Mouse (Mus musculus): ENCODE measurements around the gene Mecr. TPM values are rescaled to one million over a fixed set of nuclear protein-coding genes. Genes with fewer than 3 reads are reported as not detected.
"Not testable (repeated sequence)": the region's sequence is repeated elsewhere in the genome, so short reads cannot be mapped to it uniquely, and the experiment has no call there.

Mecr gene
- polyA plus RNA-seq (2015; fragmentation: Nextera tagmentation; extraction: Ambion mirVana): 44.6 and 48.3 TPM in 2 replicates

GRCm38 (mm10) chr4:131843290-131843743, at the start of gene Mecr:
Mecr (plus strand) TSS chr4:131843470.
- peaks cover 21% of the 10 kb centered on the region for H3K27me3 ChIP-seq
- peaks cover 20% of the 10 kb centered on the region for H3K4me1 ChIP-seq
- peak within 1 kb of the TSS; percentile 85 for H3K9ac ChIP-seq
- WGBS: under 1% methylated on average over 37 of the region's 37 CpGs
- no peak within 1 kb of the TSS for H3K27ac ChIP-seq
- peak within 1 kb of the TSS; percentile 81 for H3K4me2 ChIP-seq
- H3K4me3 ChIP-seq: peak within 1 kb of the TSS; percentile 90
- peak; percentile 70; the same call in 1 of the 2 replicates for ATAC-seq (ENCODE audit: insufficient number of reproducible peaks, low FRiP score, low TSS enrichment, low read depth)
- no peaks in the 10 kb centered on the region for H3K36me3 ChIP-seq
- H3K9me3 ChIP-seq: no peaks in the 10 kb centered on the region

GRCm38 (mm10) chr4:131796312-131797080, 46.8 kb upstream of the Mecr start:
- ATAC-seq (ENCODE audit: insufficient number of reproducible peaks, low FRiP score, low TSS enrichment, low read depth): no peak
- H3K27ac ChIP-seq: no peak overlapping the region
- no peak overlapping the region for H3K4me2 ChIP-seq
- H3K4me1 ChIP-seq: no peaks in the 10 kb centered on the region
- no peaks in the 10 kb centered on the region for H3K9me3 ChIP-seq
- 67% methylated on average over 14 of the region's 14 CpGs for WGBS
- no peaks in the 10 kb centered on the region for H3K27me3 ChIP-seq
- H3K36me3 ChIP-seq: no peaks in the 10 kb centered on the region
- H3K4me3 ChIP-seq: no peak overlapping the region
- no peak overlapping the region for H3K9ac ChIP-seq

DNA sequence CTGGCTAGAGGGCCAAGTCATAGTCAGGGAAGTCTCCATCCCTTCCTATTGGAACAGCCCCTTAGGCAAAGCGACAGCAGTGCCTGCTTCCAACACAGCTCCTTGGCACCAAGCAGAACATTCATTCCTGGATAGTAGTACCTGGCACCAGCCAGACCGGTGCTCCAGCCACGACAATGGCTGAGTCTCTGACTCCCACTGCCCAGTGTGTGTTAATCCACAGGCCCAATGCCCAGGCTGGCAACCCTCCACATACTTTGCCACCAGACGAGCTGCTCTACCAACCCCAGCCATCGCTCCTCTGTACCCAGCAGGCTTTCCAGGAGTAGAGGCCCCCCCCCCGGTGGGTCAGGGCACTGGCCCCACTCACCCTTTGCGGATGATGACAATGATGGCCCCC, 45.8 kb upstream of the Mecr start:
- Histone ChIP-seq H3K9ac (no peak overlapping the region), H3K9me3 (no peaks in the 10 kb centered on the region), H3K4me2 (no peak overlapping the region), H3K4me3 (no peak overlapping the region), H3K27ac (no peak overlapping the region), H3K36me3 (no peaks in the 10 kb centered on the region; the same call in 1 of the 2 replicates), H3K4me1 (no peaks in the 10 kb centered on the region), H3K27me3 (no peaks in the 10 kb centered on the region)
- ATAC-seq (ENCODE audit: insufficient number of reproducible peaks, low FRiP score, low TSS enrichment, low read depth): no peak
- WGBS: 79% methylated on average over 7 of the region's 7 CpGs

GRCm38 (mm10) chr4:131797920-131798319, 45.4 kb upstream of the Mecr start:
- Histone ChIP-seq H3K27me3 (no peaks in the 10 kb centered on the region), H3K9me3 (no peaks in the 10 kb centered on the region), H3K4me1 (no peaks in the 10 kb centered on the region), H3K4me2 (no peak overlapping the region), H3K9ac (no peak overlapping the region), H3K36me3 (no peaks in the 10 kb centered on the region; the same call in 1 of the 2 replicates), H3K4me3 (no peak overlapping the region), H3K27ac (no peak overlapping the region)
- no peak for ATAC-seq (ENCODE audit: insufficient number of reproducible peaks, low FRiP score, low TSS enrichment, low read depth)
- WGBS: 71% methylated on average over 12 of the region's 12 CpGs

DNA sequence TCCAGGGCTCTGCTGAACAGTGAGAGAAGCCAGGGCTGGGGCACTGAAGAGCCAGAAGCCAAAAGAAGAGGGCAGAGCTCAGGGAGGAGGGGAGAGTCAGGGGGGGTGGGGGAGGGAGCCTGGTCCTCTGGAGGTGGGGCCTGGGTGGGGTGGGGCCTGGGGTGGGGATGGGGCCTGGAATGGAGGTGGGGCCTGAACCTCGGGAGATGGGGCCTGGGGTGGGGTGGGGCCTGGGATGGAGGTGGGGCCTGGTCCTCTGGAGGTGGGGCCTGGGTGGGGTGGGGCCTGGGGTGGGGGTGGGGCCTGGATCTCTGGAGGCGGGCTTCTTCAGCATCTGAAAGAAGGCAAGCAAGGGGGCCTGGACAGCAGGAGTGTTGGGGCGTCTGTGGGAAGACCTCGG, 44.3 kb upstream of the Mecr start:
- Histone ChIP-seq H3K36me3 (no peaks in the 10 kb centered on the region; the same call in 1 of the 2 replicates), H3K9me3 (no peaks in the 10 kb centered on the region), H3K9ac (no peak overlapping the region), H3K4me3 (no peak overlapping the region), H3K4me1 (0 out of 2 replicates have a peak, but pooled peaks cover 2% of the 10 kb centered on the region), H3K4me2 (no peak overlapping the region), H3K27me3 (no peaks in the 10 kb centered on the region), H3K27ac (no peak overlapping the region)
- ATAC-seq (ENCODE audit: insufficient number of reproducible peaks, low FRiP score, low TSS enrichment, low read depth): no peak
- WGBS: 60% methylated on average over 3 of the region's 4 CpGs

DNA sequence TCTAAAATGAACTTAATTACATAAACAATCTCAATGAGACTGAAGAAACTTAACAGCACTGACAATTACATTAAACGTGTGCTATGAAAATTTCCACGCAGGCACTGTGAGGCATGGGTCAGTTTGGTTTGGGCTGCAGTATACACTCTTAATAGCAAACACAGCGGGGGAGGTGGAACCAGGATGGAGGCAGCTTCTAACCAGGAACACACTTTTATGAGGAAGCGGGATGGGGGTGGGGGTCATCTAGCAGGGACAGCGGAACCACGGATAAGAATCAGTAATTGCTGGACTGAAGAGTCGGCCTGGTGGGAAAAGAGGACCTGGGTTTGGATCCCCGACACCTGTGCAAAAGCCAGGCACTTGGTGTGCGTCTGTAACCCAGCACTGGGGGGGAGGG, 39.4 kb upstream of the Mecr start:
- H3K9me3 ChIP-seq: no peaks in the 10 kb centered on the region
- WGBS: 42% methylated on average over 9 of the region's 9 CpGs

GRCm38 (mm10) chr4:131804732-131805131, 38.5 kb upstream of the Mecr start:
- H3K4me2 ChIP-seq, H3K4me3 ChIP-seq, H3K9me3 ChIP-seq, H3K27me3 ChIP-seq, H3K4me1 ChIP-seq, H3K9ac ChIP-seq, H3K36me3 ChIP-seq, H3K27ac ChIP-seq: not testable (repeated sequence)
- 91% methylated on average over 5 of the region's 6 CpGs for WGBS
- peak; percentile 65 for ATAC-seq (ENCODE audit: insufficient number of reproducible peaks, low FRiP score, low TSS enrichment, low read depth)

More for the DNA sequence above, 39.4 kb upstream of the Mecr start:
- no peak for ATAC-seq (ENCODE audit: insufficient number of reproducible peaks, low FRiP score, low TSS enrichment, low read depth)
- Histone ChIP-seq H3K4me1 (0 out of 2 replicates have a peak, but pooled peaks cover 4% of the 10 kb centered on the region), H3K27ac (no peak overlapping the region), H3K36me3 (no peaks in the 10 kb centered on the region; the same call in 1 of the 2 replicates), H3K27me3 (no peaks in the 10 kb centered on the region), H3K4me3 (no peak overlapping the region), H3K9ac (no peak overlapping the region), H3K4me2 (no peak overlapping the region)

GRCm38 (mm10) chr4:131805255-131805654, 38.0 kb upstream of the Mecr start:
- H3K27ac ChIP-seq: no peak overlapping the region
- H3K4me3 ChIP-seq: no peak overlapping the region
- H3K4me2 ChIP-seq: no peak overlapping the region
- no peaks in the 10 kb centered on the region for H3K9me3 ChIP-seq
- 0 out of 2 replicates have a peak, but pooled peaks cover 4% of the 10 kb centered on the region for H3K4me1 ChIP-seq
- H3K9ac ChIP-seq: no peak overlapping the region
- no peaks in the 10 kb centered on the region; the same call in 1 of the 2 replicates for H3K36me3 ChIP-seq
- no peak for ATAC-seq (ENCODE audit: insufficient number of reproducible peaks, low FRiP score, low TSS enrichment, low read depth)
- H3K27me3 ChIP-seq: no peaks in the 10 kb centered on the region
- WGBS: 70% methylated on average over 3 of the region's 3 CpGs

- WGBS: 68% methylated on average over 11 of the region's 11 CpGs
- Histone ChIP-seq H3K27ac (no peak overlapping the region), H3K4me3 (no peak overlapping the region), H3K4me1 (no peaks in the 10 kb centered on the region), H3K9me3 (no peaks in the 10 kb centered on the region), H3K9ac (no peak overlapping the region), H3K36me3 (no peaks in the 10 kb centered on the region), H3K27me3 (no peaks in the 10 kb centered on the region), H3K4me2 (no peak overlapping the region)
- ATAC-seq (ENCODE audit: insufficient number of reproducible peaks, low FRiP score, low TSS enrichment, low read depth): no peak
Observed at GRCm38 (mm10) chr4:131812458-131812857, 30.8 kb upstream of the Mecr start.

DNA sequence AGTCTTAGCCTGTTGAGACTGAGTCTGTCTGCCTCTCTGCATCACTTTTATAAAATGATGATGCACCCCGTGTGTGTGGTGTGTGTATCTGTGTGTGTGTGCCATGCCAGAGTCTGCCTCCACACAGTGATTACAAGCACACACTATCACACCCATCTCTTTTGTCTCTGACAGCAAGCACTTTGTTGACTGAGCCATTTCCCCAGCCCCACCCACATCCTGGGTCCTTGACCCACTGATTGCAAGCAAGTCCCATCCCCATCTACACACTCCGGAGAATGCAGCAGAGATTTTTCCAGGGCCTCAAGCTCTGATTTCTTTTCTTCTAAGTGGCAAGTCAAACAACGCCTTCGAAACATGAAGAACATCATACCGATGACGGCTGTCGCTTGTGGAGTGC, 29.5 kb upstream of the Mecr start:
- Histone ChIP-seq H3K27me3 (no peaks in the 10 kb centered on the region), H3K4me2 (no peak overlapping the region), H3K4me3 (no peak overlapping the region), H3K36me3 (no peaks in the 10 kb centered on the region), H3K27ac (no peak overlapping the region), H3K9ac (no peak overlapping the region), H3K4me1 (0 out of 2 replicates have a peak, but pooled peaks cover under 1% of the 10 kb centered on the region), H3K9me3 (no peaks in the 10 kb centered on the region)
- ATAC-seq (ENCODE audit: insufficient number of reproducible peaks, low FRiP score, low TSS enrichment, low read depth): no peak
- WGBS: 90% methylated on average over 7 of the region's 7 CpGs

DNA sequence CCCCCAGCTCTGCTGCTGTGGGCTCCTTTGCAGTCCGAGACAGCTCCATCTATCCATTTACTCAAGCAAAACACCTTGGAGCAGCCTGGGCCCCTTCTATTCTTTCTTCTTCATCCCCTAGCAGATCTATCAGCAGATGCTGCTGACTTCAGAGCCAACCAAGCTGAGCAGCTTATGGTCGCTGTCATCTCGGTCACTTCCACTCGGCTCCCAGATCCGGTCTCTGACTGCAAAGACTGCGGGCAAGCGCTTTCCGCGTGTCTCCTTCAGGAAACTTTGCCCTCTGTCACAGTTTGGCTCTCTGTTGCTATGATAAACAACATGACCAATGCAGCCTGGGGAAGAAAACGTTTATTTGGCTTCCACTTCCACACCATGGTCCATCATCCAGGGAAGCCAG, 28.4 kb upstream of the Mecr start:
- no peak overlapping the region for H3K9ac ChIP-seq
- H3K4me2 ChIP-seq: no peak overlapping the region
- H3K27ac ChIP-seq: no peak overlapping the region
- H3K9me3 ChIP-seq: no peaks in the 10 kb centered on the region
- H3K4me3 ChIP-seq: no peak overlapping the region
- WGBS: 86% methylated on average over 10 of the region's 10 CpGs
- H3K36me3 ChIP-seq: no peaks in the 10 kb centered on the region
- H3K27me3 ChIP-seq: no peaks in the 10 kb centered on the region
- ATAC-seq (ENCODE audit: insufficient number of reproducible peaks, low FRiP score, low TSS enrichment, low read depth): no peak
- H3K4me1 ChIP-seq: peaks cover 3% of the 10 kb centered on the region; the same call in 1 of the 2 replicates

DNA sequence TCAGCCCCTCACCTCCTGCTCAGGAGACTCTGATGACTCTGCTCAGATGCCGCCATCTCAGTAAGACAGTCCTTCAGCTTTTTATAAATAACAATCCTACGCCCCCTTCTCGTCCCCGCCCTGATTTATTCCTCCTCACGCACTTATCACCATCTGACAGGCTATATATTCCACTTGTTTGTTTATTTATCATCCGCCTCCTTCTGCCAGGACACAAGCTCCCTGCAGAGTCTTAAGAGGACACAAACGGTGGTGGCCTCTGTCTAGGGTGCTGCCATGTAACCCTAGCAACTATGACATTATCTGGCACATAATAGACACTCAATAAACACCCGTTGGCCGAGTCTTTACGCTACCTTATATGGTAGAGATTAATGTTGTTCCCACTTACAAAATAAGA, 27.5 kb upstream of the Mecr start:
- ATAC-seq (ENCODE audit: insufficient number of reproducible peaks, low FRiP score, low TSS enrichment, low read depth): no peak
- Histone ChIP-seq H3K4me3 (no peak overlapping the region), H3K4me1 (peaks cover 3% of the 10 kb centered on the region; the same call in 1 of the 2 replicates), H3K9me3 (no peaks in the 10 kb centered on the region), H3K27me3 (no peaks in the 10 kb centered on the region), H3K4me2 (no peak overlapping the region), H3K36me3 (no peaks in the 10 kb centered on the region), H3K9ac (no peak overlapping the region), H3K27ac (no peak overlapping the region)
- WGBS: 75% methylated on average over 10 of the region's 10 CpGs
